In genomic region chr9:69992841-69993277, GRCm38 (mm10) we compare ENCODE assay signal across 10 mouse cellular contexts. TPM values are rescaled to one million over a fixed set of nuclear protein-coding genes. Genes with fewer than 3 reads are reported as not detected.
A peak's percentile ranks its signal among the peaks of the same experiment; 100 is the strongest.
DNase-seq lines count a peak whose midpoint lies in the region; ATAC-seq and TF ChIP-seq lines count a peak whose summit lies in the region.
"Had no signal": no experiment of that assay in that cellular context is flagged by ENCODE, and none has a peak within 500 bp of the region (broad histone marks: within the 10 kb centered on the region; RNA-seq: fewer than 3 reads in every experiment).

No protein-coding gene starts in this region.

- no peaks in the 10 kb centered on the region for H3K9me3 ChIP-seq in liver, embryonic 14.5 days (ENCODE audit: control insufficient read depth, low read length)
- H3K9me3 ChIP-seq in forebrain, embryonic 14.5 days (replicated peaks; ENCODE audit: control insufficient read depth, low read length): no peaks in the 10 kb centered on the region

- TF ChIP-seq EP300 in liver, embryonic 14.5 days (IDR thresholded peaks at IDR 0.05; ENCODE audit: low read depth): no peak

- no peak for ATAC-seq in liver, embryonic 14.5 days (ENCODE audit: insufficient read depth)
- ATAC-seq in activated CD4-positive, CD25-positive, alpha-beta regulatory T cell, adult 4 months: no peak
- ATAC-seq in forebrain, embryonic 14.5 days: no peak

- H3K9ac ChIP-seq in liver, embryonic 14.5 days (replicated peaks): no peak overlapping the region
- no peak overlapping the region for H3K9ac ChIP-seq in forebrain, embryonic 14.5 days (ENCODE audit: low read length)

- peaks cover 27% of the 10 kb centered on the region for H3K36me3 ChIP-seq in thymus, adult 2 months (ENCODE audit: control insufficient read depth, insufficient read depth, low read length)
- peaks cover 14% of the 10 kb centered on the region for H3K36me3 ChIP-seq in liver, embryonic 14.5 days (replicated peaks; ENCODE audit: control insufficient read depth, insufficient read depth, low read depth)
- H3K36me3 ChIP-seq in forebrain, embryonic 14.5 days (ENCODE audit: control insufficient read depth, insufficient read depth, low read length): peaks cover 42% of the 10 kb centered on the region

- no peak for TF ChIP-seq CTCF in gastrocnemius, adult 2 months (IDR thresholded peaks at IDR 0.05)
- no peak for TF ChIP-seq CTCF in thymus, adult 2 months (IDR thresholded peaks at IDR 0.05; ENCODE audit: borderline replicate concordance, control insufficient read depth, extremely low read depth, insufficient read depth, low read length, poor library complexity)
- no peak for TF ChIP-seq CTCF in liver, embryonic 14.5 days (IDR thresholded peaks at IDR 0.05; ENCODE audit: low read depth)

- TF ChIP-seq POLR2A in thymus, adult 2 months (IDR thresholded peaks at IDR 0.05; ENCODE audit: control insufficient read depth, extremely low read depth, insufficient read depth, low read length, poor library complexity): no peak

- DNase-seq in gastrocnemius, adult 2 months: no peak
- no peak for DNase-seq in gastrocnemius, postnatal 14 days
- peak; percentile 13 for DNase-seq in thymus, postnatal 0 days (ENCODE audit: low spot score)
- no peak for DNase-seq in thymus, adult 2 months
- DNase-seq in liver, embryonic 14.5 days (ENCODE audit: low read depth in 3 of 3, low spot score in 3 of 3): no peak
- no peak for DNase-seq in forebrain, embryonic 14.5 days (ENCODE audit: low spot score)
- DNase-seq in cerebellum, postnatal 14 days: no peak

- H3K4me1 ChIP-seq in thymus, adult 2 months (replicated peaks; ENCODE audit: control insufficient read depth, insufficient read depth, low read length): peaks cover 6% of the 10 kb centered on the region; the same call in 1 of the 2 replicates
- H3K4me1 ChIP-seq in liver, embryonic 14.5 days (replicated peaks; ENCODE audit: control insufficient read depth in 2 of 2, insufficient read depth in 2 of 2, low read length in 1 of 2): peaks cover 22 to 32% of the 10 kb centered on the region in 2 experiments
- H3K4me1 ChIP-seq in forebrain, embryonic 14.5 days (ENCODE audit: control insufficient read depth, insufficient read depth, low read length): peaks cover 11% of the 10 kb centered on the region

- peak overlapping the region; percentile 25; the same call in 1 of the 2 replicates for H3K27ac ChIP-seq in gastrocnemius, adult 2 months
- H3K27ac ChIP-seq in thymus, adult 2 months (ENCODE audit: control insufficient read depth, insufficient read depth, low read length): no peak overlapping the region
- no peak overlapping the region for H3K27ac ChIP-seq in liver, embryonic 14.5 days
- H3K27ac ChIP-seq in forebrain, embryonic 14.5 days (ENCODE audit: low read depth, low read length): no peak overlapping the region

- intact Hi-C loops in gastrocnemius, adult 2 months (cut with DNase I): no loop called here
- intact Hi-C loops in gastrocnemius, postnatal 14 days (cut with DNase I; ENCODE audit: low total_unique reads): no loop called here

- WGBS in thymus, adult 2 months: 25% methylated on average over 5 of the region's 5 CpGs
- WGBS in liver, embryonic 14.5 days (ENCODE audit: insufficient replicate concordance): 4% methylated on average over 5 of the region's 5 CpGs
- WGBS in forebrain, embryonic 14.5 days: 85% methylated on average over 5 of the region's 5 CpGs

- no peaks in the 10 kb centered on the region for H3K27me3 ChIP-seq in thymus, adult 2 months (ENCODE audit: control insufficient read depth, insufficient read depth, low read length)
- H3K27me3 ChIP-seq in liver, embryonic 14.5 days (ENCODE audit: control insufficient read depth, insufficient read depth, low read length): no peaks in the 10 kb centered on the region
- H3K27me3 ChIP-seq in forebrain, embryonic 14.5 days (replicated peaks; ENCODE audit: control insufficient read depth, insufficient read depth, low read length): 0 out of 2 replicates have a peak, but pooled peaks cover 2% of the 10 kb centered on the region

- H3K4me2 ChIP-seq in liver, embryonic 14.5 days (ENCODE audit: low read depth): peak overlapping the region; percentile 9; the same call in 1 of the 2 replicates
- no peak overlapping the region for H3K4me2 ChIP-seq in forebrain, embryonic 14.5 days (ENCODE audit: low read length)

- no peak overlapping the region for H3K4me3 ChIP-seq in gastrocnemius, adult 2 months
- H3K4me3 ChIP-seq in thymus, adult 2 months (ENCODE audit: control insufficient read depth, insufficient read depth, low read length): no peak overlapping the region
- no peak overlapping the region for H3K4me3 ChIP-seq in liver, embryonic 14.5 days (ENCODE audit: insufficient read depth in 1 of 2, low read depth in 2 of 2, low read length in 2 of 2)
- H3K4me3 ChIP-seq in forebrain, embryonic 14.5 days (ENCODE audit: low read depth, low read length): no peak overlapping the region

RNA-seq across cellular contexts. Expression of gene Bnip2, which starts 3.6 kb away (rescaled TPM):
- 10 to 100 TPM; 80.0 to 99.7 TPM for total RNA-seq in gastrocnemius, adult 2 months (2021)
- 10 to 100 TPM; 67.1 to 67.3 TPM for total RNA-seq in gastrocnemius, postnatal 14 days (2021)
- polyA plus RNA-seq in thymus, postnatal 0 days (2015; fragmentation: Nextera tagmentation; extraction: Ambion mirVana): 94.6 and 95.3 TPM in 2 replicates
- 37.6 and 47.0 TPM in 2 replicates for polyA plus RNA-seq in thymus, adult 2 months (2012; rRNA removed)
- 13.9 and 23.8 TPM in 2 replicates for polyA plus RNA-seq in liver, embryonic 14.5 days (2012; rRNA removed)
- polyA plus RNA-seq in liver, embryonic 14.5 days (2014; fragmentation: Nextera tagmentation; extraction: Ambion mirVana): 46.6 and 49.4 TPM in 2 replicates
- 10 to 100 TPM; 45.6 to 46.8 TPM for polyA plus RNA-seq in activated CD4-positive, CD25-positive, alpha-beta regulatory T cell, adult 4 months (2017; shearing (Covaris generic))
- polyA plus RNA-seq in forebrain, embryonic 14.5 days (2014; fragmentation: Nextera tagmentation; extraction: Ambion mirVana): 115 and 116 TPM in 2 replicates

RNA-seq across cellular contexts. Expression of gene Gtf2a2, which starts 19.5 kb away (rescaled TPM):
- 10 to 100 TPM; 59.0 to 62.1 TPM for total RNA-seq in gastrocnemius, adult 2 months (2021)
- 10 to 100 TPM; 43.4 to 46.7 TPM for total RNA-seq in gastrocnemius, postnatal 14 days (2021)
- polyA plus RNA-seq in thymus, postnatal 0 days (2015; fragmentation: Nextera tagmentation; extraction: Ambion mirVana): 256 and 279 TPM in 2 replicates
- 48.1 and 53.5 TPM in 2 replicates for polyA plus RNA-seq in thymus, adult 2 months (2012; rRNA removed)
- 34.6 and 55.2 TPM in 2 replicates for polyA plus RNA-seq in liver, embryonic 14.5 days (2012; rRNA removed)
- 148 and 150 TPM in 2 replicates for polyA plus RNA-seq in liver, embryonic 14.5 days (2014; fragmentation: Nextera tagmentation; extraction: Ambion mirVana)
- polyA plus RNA-seq in activated CD4-positive, CD25-positive, alpha-beta regulatory T cell, adult 4 months (2017; shearing (Covaris generic)): 100 to 1,000 TPM; 152 to 189 TPM
- polyA plus RNA-seq in forebrain, embryonic 14.5 days (2014; fragmentation: Nextera tagmentation; extraction: Ambion mirVana): 233 and 264 TPM in 2 replicates

RNA-seq across cellular contexts. Expression of gene Gcnt3, which starts 45.0 kb away (rescaled TPM):
- not detected for total RNA-seq in gastrocnemius, adult 2 months (2021)
- not detected for total RNA-seq in gastrocnemius, postnatal 14 days (2021)
- polyA plus RNA-seq in thymus, postnatal 0 days (2015; fragmentation: Nextera tagmentation; extraction: Ambion mirVana): 0.08 and 0.10 TPM in 2 replicates
- 0.04 TPM in 1 of 2 replicates, not detected in the other for polyA plus RNA-seq in thymus, adult 2 months (2012; rRNA removed)
- polyA plus RNA-seq in liver, embryonic 14.5 days (2012; rRNA removed): not detected in 2 replicates
- not detected in 2 replicates for polyA plus RNA-seq in liver, embryonic 14.5 days (2014; fragmentation: Nextera tagmentation; extraction: Ambion mirVana)
- polyA plus RNA-seq in activated CD4-positive, CD25-positive, alpha-beta regulatory T cell, adult 4 months (2017; shearing (Covaris generic)): not detected
- polyA plus RNA-seq in forebrain, embryonic 14.5 days (2014; fragmentation: Nextera tagmentation; extraction: Ambion mirVana): not detected in 2 replicates
- total RNA-seq: layer of hippocampus, postnatal 14 days; neutrophil, adult 5-6 weeks had no signal
